Mouse (Mus musculus) neural tube, embryonic 11.5 days (tissue): ENCODE data around the gene Itk. TPM values are rescaled to one million over a fixed set of nuclear protein-coding genes. Genes with fewer than 3 reads are reported as not detected.

ENCODE experiments used
- ATAC-seq: fragments of 200-750 bp; cut with Nextera tagmentation; 2 replicates; pipeline ENCODE4 v1.8.0; 2017; ENCODE audit warnings: moderate number of reproducible peaks, mild to moderate bottlenecking, moderate TSS enrichment, moderate library complexity; ENCODE audit not compliant: insufficient read depth, low FRiP score, low TSS enrichment
- DNase-seq: peaks from one replicate; pipeline ENCODE4 v3.0.0-alpha.2; 2015; ENCODE audit warnings: low spot score
- H3K27ac ChIP-seq: fragments of 300-500 bp; sonication (generic); 2 replicates; pipeline ENCODE4 v1.5.1; 2014; ENCODE audit warnings: low read depth, mild to moderate bottlenecking, low read length
- H3K27me3 ChIP-seq: fragments of 300-500 bp; sonication (generic); 2 replicates; pipeline ENCODE4 v1.6.1; 2014; ENCODE audit warnings: mild to moderate bottlenecking, low read length, mixed read lengths; ENCODE audit not compliant: control insufficient read depth, insufficient read depth
- H3K36me3 ChIP-seq: fragments of 300-500 bp; sonication (generic); 2 replicates; pipeline ENCODE4 v1.6.1; 2014; ENCODE audit warnings: mild to moderate bottlenecking, low read length, moderate library complexity, mixed read lengths; ENCODE audit not compliant: control insufficient read depth, insufficient read depth
- H3K4me1 ChIP-seq: fragments of 300-500 bp; sonication (generic); 2 replicates; pipeline ENCODE4 v1.6.1; 2014; ENCODE audit warnings: low read length, mixed read lengths; ENCODE audit not compliant: control insufficient read depth, insufficient read depth
- H3K4me2 ChIP-seq: fragments of 300-500 bp; sonication (generic); 2 replicates; pipeline ENCODE4 v1.6.1; 2014; ENCODE audit warnings: low read depth, mild to moderate bottlenecking, moderate library complexity
- H3K4me3 ChIP-seq: fragments of 300-500 bp; sonication (generic); 2 replicates; pipeline ENCODE4 v1.5.1; 2014; ENCODE audit warnings: low read depth, low read length
- H3K9ac ChIP-seq: fragments of 300-500 bp; sonication (generic); 2 replicates; pipeline ENCODE4 v1.6.1; 2014; ENCODE audit warnings: mild to moderate bottlenecking, low read length
- H3K9me3 ChIP-seq: fragments of 300-500 bp; sonication (generic); 2 replicates; pipeline ENCODE4 v1.6.1; 2016; ENCODE audit warnings: low read length; ENCODE audit not compliant: control insufficient read depth
- WGBS: fragments of 180-500 bp; shearing (Covaris S2); extraction: QIAGEN DNeasy Blood & Tissue Kit; methylation state at CpG from one replicate; pipeline ENCODE4 v1.1.7; 2014; 5-methylcytosine and 5-hydroxymethylcytosine counted together
- polyA plus RNA-seq: library from polyadenylated mRNA; unstranded; fragments of >200 nt; fragmentation: Nextera tagmentation; extraction: Ambion mirVana; gene quantifications from 2 replicates; pipeline ENCODE4 v1.2.1, GENCODE M21; 2014

The Itk gene
- polyA plus RNA-seq, 1 experiment from 2014 or later = not detected

- no peaks in the 10 kb centered on the region for H3K4me1 ChIP-seq
- no peak overlapping the region for H3K9ac ChIP-seq
- no peak overlapping the region for H3K4me2 ChIP-seq
- no peaks in the 10 kb centered on the region for H3K36me3 ChIP-seq
- WGBS = 93% methylated on average over 5 of the region's 5 CpGs
- no peak overlapping the region for H3K4me3 ChIP-seq
- no peaks in the 10 kb centered on the region for H3K27me3 ChIP-seq
- H3K27ac ChIP-seq = no peak overlapping the region
- no peaks in the 10 kb centered on the region for H3K9me3 ChIP-seq
- ATAC-seq (no peak), DNase-seq (no peak)
Measured at GRCm38 (mm10) chr11:46418860-46419259, 29.5 kb upstream of the Itk start.

GRCm38 (mm10) chr11:46418438-46418837, 29.1 kb upstream of the Itk start:
- WGBS = 60% methylated on average over 1 of the region's 1 CpGs
- no peaks in the 10 kb centered on the region for H3K9me3 ChIP-seq
- no peaks in the 10 kb centered on the region for H3K4me1 ChIP-seq
- H3K36me3 ChIP-seq = no peaks in the 10 kb centered on the region
- H3K4me3 ChIP-seq = no peak overlapping the region
- no peak overlapping the region for H3K9ac ChIP-seq
- ATAC-seq = no peak
- H3K27ac ChIP-seq = no peak overlapping the region
- H3K27me3 ChIP-seq = no peaks in the 10 kb centered on the region
- no peak for DNase-seq
- no peak overlapping the region for H3K4me2 ChIP-seq

GRCm38 (mm10) chr11:46410018-46410563, 20.8 kb upstream of the Itk start:
- Histone ChIP-seq H3K9ac (no peak overlapping the region), H3K4me2 (no peak overlapping the region), H3K27me3 (no peaks in the 10 kb centered on the region), H3K9me3 (no peaks in the 10 kb centered on the region), H3K4me3 (no peak overlapping the region), H3K36me3 (no peaks in the 10 kb centered on the region), H3K27ac (no peak overlapping the region), H3K4me1 (no peaks in the 10 kb centered on the region)
- 40% methylated on average over 2 of the region's 2 CpGs for WGBS
- DNase-seq (no peak), ATAC-seq (0 out of 2 replicates have a peak, but pooled peaks have one; percentile 9)

- no peak for ATAC-seq
Measured at GRCm38 (mm10) chr11:46406721-46407120, 17.4 kb upstream of the Itk start.

GRCm38 (mm10) chr11:46404986-46405385, 15.7 kb upstream of the Itk start:
- H3K9ac ChIP-seq = no peak overlapping the region
- H3K4me1 ChIP-seq = no peaks in the 10 kb centered on the region
- DNase-seq (no peak), ATAC-seq (no peak)
- H3K36me3 ChIP-seq = no peaks in the 10 kb centered on the region
- no peaks in the 10 kb centered on the region for H3K9me3 ChIP-seq
- H3K27me3 ChIP-seq = no peaks in the 10 kb centered on the region
- H3K4me3 ChIP-seq = no peak overlapping the region
- no peak overlapping the region for H3K27ac ChIP-seq
- no peak overlapping the region for H3K4me2 ChIP-seq
- 79% methylated on average over 16 of the region's 16 CpGs for WGBS

More at GRCm38 (mm10) chr11:46406721-46407120, 17.4 kb upstream of the Itk start:
- no peak for DNase-seq
- no peaks in the 10 kb centered on the region for H3K36me3 ChIP-seq
- H3K9me3 ChIP-seq = no peaks in the 10 kb centered on the region
- WGBS = 35% methylated on average over 10 of the region's 10 CpGs
- no peaks in the 10 kb centered on the region for H3K4me1 ChIP-seq
- H3K4me2 ChIP-seq = no peak overlapping the region
- H3K27me3 ChIP-seq = no peaks in the 10 kb centered on the region
- H3K4me3 ChIP-seq = no peak overlapping the region
- H3K27ac ChIP-seq = no peak overlapping the region
- no peak overlapping the region for H3K9ac ChIP-seq

- no peak overlapping the region for H3K27ac ChIP-seq
- H3K36me3 ChIP-seq = no peaks in the 10 kb centered on the region
- H3K27me3 ChIP-seq = no peaks in the 10 kb centered on the region
- no peak for ATAC-seq
- no peak overlapping the region for H3K4me2 ChIP-seq
- no peak overlapping the region for H3K9ac ChIP-seq
- DNase-seq = no peak
- no peak overlapping the region for H3K4me3 ChIP-seq
- no peaks in the 10 kb centered on the region for H3K9me3 ChIP-seq
- no peaks in the 10 kb centered on the region for H3K4me1 ChIP-seq
- WGBS = 85% methylated on average over 12 of the region's 12 CpGs
Measured at GRCm38 (mm10) chr11:46401555-46401954, 12.2 kb upstream of the Itk start.

- Histone ChIP-seq H3K4me3 (no peak overlapping the region), H3K9ac (no peak overlapping the region), H3K27me3 (no peaks in the 10 kb centered on the region), H3K27ac (no peak overlapping the region), H3K4me2 (no peak overlapping the region), H3K4me1 (no peaks in the 10 kb centered on the region), H3K36me3 (no peaks in the 10 kb centered on the region), H3K9me3 (no peaks in the 10 kb centered on the region)
- DNase-seq = no peak
- ATAC-seq = no peak
- 81% methylated on average over 5 of the region's 5 CpGs for WGBS
Measured at GRCm38 (mm10) chr11:46398933-46399383, 9.6 kb upstream of the Itk start.

- H3K9me3 ChIP-seq = no peaks in the 10 kb centered on the region
- no peaks in the 10 kb centered on the region for H3K27me3 ChIP-seq
- no peak overlapping the region for H3K4me2 ChIP-seq
- H3K36me3 ChIP-seq = no peaks in the 10 kb centered on the region
- H3K4me1 ChIP-seq = no peaks in the 10 kb centered on the region
- no peak overlapping the region for H3K9ac ChIP-seq
- DNase-seq (no peak), ATAC-seq (no peak)
- H3K4me3 ChIP-seq = no peak overlapping the region
- H3K27ac ChIP-seq = no peak overlapping the region
- WGBS = 85% methylated on average over 4 of the region's 4 CpGs
Measured at GRCm38 (mm10) chr11:46398473-46398872, 9.2 kb upstream of the Itk start.

GRCm38 (mm10) chr11:46397900-46398299, 8.6 kb upstream of the Itk start:
- no peaks in the 10 kb centered on the region for H3K4me1 ChIP-seq
- no peak overlapping the region for H3K27ac ChIP-seq

More at GRCm38 (mm10) chr11:46397900-46398299, 8.6 kb upstream of the Itk start:
- DNase-seq = no peak
- ATAC-seq = no peak
- H3K4me2 ChIP-seq = no peak overlapping the region
- no peaks in the 10 kb centered on the region for H3K27me3 ChIP-seq
- no peaks in the 10 kb centered on the region for H3K36me3 ChIP-seq
- WGBS = 61% methylated on average over 2 of the region's 2 CpGs
- no peaks in the 10 kb centered on the region for H3K9me3 ChIP-seq
- H3K4me3 ChIP-seq = no peak overlapping the region
- H3K9ac ChIP-seq = no peak overlapping the region
